18 mouse cellular contexts compared by ENCODE assay signal in the genomic region with DNA sequence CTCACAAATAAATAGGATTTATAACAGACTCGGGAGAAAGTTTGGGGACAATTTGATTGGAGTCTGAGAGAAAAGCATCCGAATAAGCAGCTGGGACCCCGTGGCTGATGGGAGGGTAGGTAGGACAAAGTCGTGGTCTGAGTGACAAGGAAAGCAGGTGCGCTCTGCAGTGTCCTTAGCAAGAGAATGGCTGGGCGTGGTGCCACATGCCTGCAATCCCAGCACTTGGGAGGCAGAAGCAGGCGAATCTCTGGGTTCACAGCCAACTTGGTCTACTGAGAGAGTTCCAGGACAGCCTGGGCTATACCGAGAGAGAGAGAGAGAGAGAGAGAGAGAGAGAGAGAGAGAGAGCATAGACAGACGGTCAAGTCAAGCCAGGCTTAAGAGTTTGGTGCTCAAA. TPM values are rescaled to one million over a fixed set of nuclear protein-coding genes. Genes with fewer than 3 reads are reported as not detected.
A peak's percentile ranks its signal among the peaks of the same experiment; 100 is the strongest.
DNase-seq lines count a peak whose midpoint lies in the region; TF ChIP-seq lines count a peak whose summit lies in the region.
"Had no signal": no experiment of that assay in that cellular context is flagged by ENCODE, and none has a peak within 500 bp of the region (broad histone marks: within the 10 kb centered on the region; RNA-seq: fewer than 3 reads in every experiment).

No protein-coding gene starts in this region.

- TF ChIP-seq CTCF in left cerebral cortex, adult 2 months (IDR thresholded peaks at IDR 0.05), result no peak

- intact Hi-C loops in left cerebral cortex, adult 2 months (cut with DNase I), result no loop called here

- H3K4me3 ChIP-seq in left cerebral cortex, adult 2 months, result no peak overlapping the region
- H3K4me3 ChIP-seq: embryonic facial prominence, embryonic 10.5 days; embryonic facial prominence, embryonic 12.5 days; forebrain, embryonic 13.5 days; forebrain, embryonic 15.5 days had no signal

- no peak overlapping the region for H3K27ac ChIP-seq in left cerebral cortex, adult 2 months
- H3K27ac ChIP-seq: embryonic facial prominence, embryonic 10.5 days; embryonic facial prominence, embryonic 12.5 days; forebrain, embryonic 13.5 days; forebrain, embryonic 15.5 days had no signal

- peak; percentile 43 for DNase-seq in testis, postnatal 10 days (ENCODE audit: low spot score)
- no peak for DNase-seq in testis, postnatal 14 days (ENCODE audit: low spot score)
- DNase-seq in R1 (ENCODE audit: low read depth, low spot score), result peak; percentile 60
- DNase-seq in left cerebral cortex, adult 8-10 months (ENCODE audit: low spot score in 2 of 2), result no peak
- DNase-seq in left cerebral cortex, adult 2 months (ENCODE audit: extremely low spot score in 1 of 2, low spot score in 2 of 2), result no peak
- DNase-seq: adrenal gland, adult 8-10 months; adrenal gland, postnatal 14 days; adrenal gland, postnatal 36 days; B cell, adult 2 months; cerebellum, adult 11-12 months; cerebellum, adult 2 months; cerebellum, adult 9-10 months; cerebellum, postnatal 25 days; forebrain, postnatal 0 days had no signal

RNA-seq across cellular contexts. Expression of a gene that starts 1.6 kb away (rescaled TPM):
- total RNA-seq in left cerebral cortex, adult 8-10 months (2022), result under 1 TPM; 0.06 to 0.21 (median 0.18) TPM
- total RNA-seq in left cerebral cortex, adult 2 months (2021), result under 1 TPM; 0.11 to 0.19 TPM

RNA-seq across cellular contexts. Expression of a gene that starts 16.4 kb away (rescaled TPM):
- 10 to 100 TPM; 66.9 to 74.1 (median 69.2) TPM for total RNA-seq in left cerebral cortex, adult 8-10 months (2022)
- 10 to 100 TPM; 71.7 to 73.3 TPM for total RNA-seq in left cerebral cortex, adult 2 months (2021)

RNA-seq across cellular contexts. Expression of a gene that starts 52.5 kb away (rescaled TPM):
- 10 to 100 TPM; 27.7 to 34.3 (median 30.8) TPM for total RNA-seq in left cerebral cortex, adult 8-10 months (2022)
- total RNA-seq in left cerebral cortex, adult 2 months (2021), result 10 to 100 TPM; 24.6 to 32.7 TPM

RNA-seq across cellular contexts. Expression of a gene that starts 53.8 kb away (rescaled TPM):
- 10 to 100 TPM; 45.6 to 53.8 (median 50.3) TPM for total RNA-seq in left cerebral cortex, adult 8-10 months (2022)
- 10 to 100 TPM; 52.6 to 52.7 TPM for total RNA-seq in left cerebral cortex, adult 2 months (2021)

Comparison
In these comparisons a context has a peak if more than half of its experiments do, and no peak if none do; other contexts are left out.
1. DNase-seq: peak in testis, postnatal 10 days (single experiment) and R1 (single experiment); none in testis, postnatal 14 days (single experiment), left cerebral cortex, adult 8-10 months (0 of 2) and left cerebral cortex, adult 2 months (0 of 2).